Mouse (Mus musculus) frontal cortex, postnatal 36 days (tissue): ENCODE measurements around the gene Sbk2.
A peak's percentile ranks its signal among the peaks of the same experiment; 100 is the strongest.
"Not testable (repeated sequence)": the region's sequence is repeated elsewhere in the genome, so short reads cannot be mapped to it uniquely, and the experiment has no call there.

Experiments
- DNase-seq, 2 experiments: peaks; one replicate each; pipeline ENCODE4 v3.0.0; 2022; ENCODE audit warnings: low spot score in 2 of 2

Sbk2 gene

DNA sequence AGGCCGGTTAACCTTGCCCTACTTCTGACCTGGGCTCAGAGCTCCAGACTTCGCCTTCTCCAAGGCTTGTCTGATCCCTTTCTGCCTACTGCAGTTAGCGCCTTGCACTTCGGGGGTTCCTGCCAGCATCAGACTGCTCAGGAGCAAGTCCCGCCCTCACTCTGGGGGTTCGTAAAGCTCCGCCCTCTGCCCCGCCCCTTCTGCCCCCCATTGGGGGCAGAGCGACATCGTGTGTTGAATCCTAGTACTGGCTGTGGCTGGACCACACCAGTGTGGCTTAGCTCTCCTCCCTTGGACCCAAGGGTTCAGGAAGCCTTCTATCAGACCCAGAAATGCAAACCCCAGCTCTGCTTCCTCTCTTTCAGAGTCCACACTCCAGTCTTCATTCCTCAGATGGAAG is at the start of gene Sbk2:
Sbk2 (minus strand) TSS at position 135 of the 400 bp plus-strand sequence.
- peak; percentile 59 to 71 for DNase-seq

GRCm38 (mm10) chr7:5012681-5013513 is 48.7 kb upstream of the Sbk2 start:
- DNase-seq = no peak

- no peak for DNase-seq
Observed at GRCm38 (mm10) chr7:5008229-5008628, 44.0 kb upstream of the Sbk2 start.

GRCm38 (mm10) chr7:5002876-5003275 is 38.7 kb upstream of the Sbk2 start:
- DNase-seq = not testable (repeated sequence)

GRCm38 (mm10) chr7:4999876-5000275 is 35.7 kb upstream of the Sbk2 start:
- no peak for DNase-seq

DNA sequence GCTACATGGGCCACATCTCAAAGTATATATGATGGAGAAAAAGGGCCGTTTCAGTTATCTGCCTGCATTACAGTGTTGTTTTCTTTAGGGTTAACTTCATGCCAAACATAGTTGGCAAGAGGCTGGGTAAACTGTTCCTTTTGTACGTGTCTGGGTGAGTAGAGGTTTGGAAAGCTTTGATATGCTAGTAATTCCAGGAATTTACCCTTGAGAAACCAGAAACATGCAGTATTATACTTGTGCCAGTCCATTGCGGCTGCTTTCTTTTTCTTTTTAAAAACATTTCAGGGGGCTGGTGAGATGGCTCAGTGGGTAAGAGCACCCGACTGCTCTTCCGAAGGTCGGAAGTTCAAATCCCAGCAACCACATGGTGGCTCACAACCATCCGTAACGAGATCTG is 32.7 kb upstream of the Sbk2 start:
- no peak for DNase-seq

- peak; percentile 90 to 94 for DNase-seq
Observed at GRCm38 (mm10) chr7:4996003-4996895, 32.0 kb upstream of the Sbk2 start, which contains the start of gene Zfp579. Gene Zfp579, minus strand, starts transcription at chr7:4996158.

- no peak for DNase-seq
Observed at GRCm38 (mm10) chr7:4995268-4996002, 31.2 kb upstream of the Sbk2 start.

GRCm38 (mm10) chr7:4993999-4994788 is 30.0 kb upstream of the Sbk2 start:
- DNase-seq = no peak

DNA sequence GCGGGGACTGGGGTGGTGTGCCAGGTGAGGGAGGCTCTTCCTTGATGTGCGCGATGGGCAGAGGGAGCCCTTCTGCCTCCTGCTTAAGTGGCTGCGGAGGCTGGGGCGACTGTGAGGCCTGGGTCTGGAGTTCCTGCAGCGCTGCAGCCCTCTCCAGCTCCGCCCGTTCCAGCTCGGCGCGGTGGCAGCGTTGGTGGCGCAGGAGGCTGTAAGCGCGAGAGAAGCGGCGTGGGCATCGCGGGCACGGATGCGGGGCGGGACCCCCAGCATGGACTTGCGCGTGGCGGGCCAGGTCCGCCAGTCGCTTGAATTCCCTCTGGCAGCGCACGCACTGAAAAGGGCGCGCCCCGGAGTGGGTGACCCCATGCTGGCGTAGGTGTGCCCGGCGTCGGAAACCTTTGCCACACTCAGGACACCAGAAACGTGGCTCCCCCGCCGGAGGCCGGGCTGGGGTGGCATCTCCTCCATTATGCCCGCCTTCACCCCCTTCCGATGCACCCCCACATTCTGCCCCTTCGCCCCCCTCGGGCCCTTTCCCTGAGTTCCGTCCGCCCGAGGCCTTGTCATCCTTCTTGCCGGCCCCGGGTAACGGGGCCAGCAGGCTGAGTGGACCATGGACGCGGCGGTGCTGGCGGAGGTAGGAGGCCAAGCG is 29.3 kb upstream of the Sbk2 start:
- no peak for DNase-seq

GRCm38 (mm10) chr7:4988250-4988649 is 24.0 kb upstream of the Sbk2 start:
- DNase-seq = no peak

DNA sequence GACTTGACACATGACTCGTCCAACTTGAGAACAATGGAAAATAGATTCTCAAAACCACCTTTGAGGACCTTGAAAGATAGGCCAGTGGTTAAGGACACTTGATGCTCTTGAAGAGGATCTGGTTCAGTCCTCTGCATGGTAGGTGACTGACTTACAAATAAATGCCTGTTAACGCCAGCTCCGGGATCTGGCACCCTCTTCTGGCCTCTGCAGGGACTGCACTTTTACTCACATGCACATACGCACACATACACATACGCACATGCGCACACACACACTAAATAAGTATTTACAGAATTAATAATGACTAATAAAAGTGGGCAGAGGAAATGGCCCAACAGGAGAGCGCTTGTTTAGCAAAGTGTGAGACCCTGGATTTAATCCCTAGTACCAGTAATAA is 12.6 kb upstream of the Sbk2 start:
- no peak for DNase-seq

- no peak for DNase-seq
Observed at GRCm38 (mm10) chr7:4975455-4975854, 11.2 kb upstream of the Sbk2 start.

DNA sequence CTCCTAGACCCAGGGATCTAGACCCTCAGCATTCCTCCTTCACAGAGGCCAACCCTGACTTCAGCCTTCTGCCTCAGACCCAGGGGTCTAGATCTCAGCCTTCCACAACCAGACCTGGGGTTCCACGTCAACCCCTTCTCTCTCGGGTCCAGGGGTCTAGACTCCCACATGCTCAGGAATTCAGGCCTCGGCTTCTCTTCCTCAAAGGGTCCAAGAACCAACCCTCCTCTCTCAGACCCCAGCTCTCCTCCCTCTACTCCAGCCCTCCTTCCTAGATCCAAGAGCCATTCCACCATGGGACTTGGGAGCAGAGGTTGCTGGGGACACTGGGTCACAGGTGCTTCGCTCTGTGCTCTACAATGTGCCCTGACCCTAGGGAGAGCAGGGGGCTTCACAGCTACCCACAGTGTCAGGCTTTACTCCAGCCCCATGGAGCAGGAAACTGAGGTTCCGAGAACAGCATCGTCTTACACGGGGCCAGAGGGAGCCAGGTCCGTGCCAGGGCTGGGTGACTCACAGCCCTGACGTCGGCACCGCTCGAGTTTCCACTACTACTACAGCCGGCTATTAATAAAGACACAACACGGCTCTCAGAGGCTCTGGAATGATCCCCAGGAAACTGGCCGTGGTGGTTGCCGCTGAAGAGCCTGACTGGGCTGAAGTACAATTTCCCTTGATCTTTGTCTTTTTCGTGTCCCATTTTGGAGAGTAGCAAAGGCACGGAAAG is 8.3 kb upstream of the Sbk2 start:
- DNase-seq = no peak

DNA sequence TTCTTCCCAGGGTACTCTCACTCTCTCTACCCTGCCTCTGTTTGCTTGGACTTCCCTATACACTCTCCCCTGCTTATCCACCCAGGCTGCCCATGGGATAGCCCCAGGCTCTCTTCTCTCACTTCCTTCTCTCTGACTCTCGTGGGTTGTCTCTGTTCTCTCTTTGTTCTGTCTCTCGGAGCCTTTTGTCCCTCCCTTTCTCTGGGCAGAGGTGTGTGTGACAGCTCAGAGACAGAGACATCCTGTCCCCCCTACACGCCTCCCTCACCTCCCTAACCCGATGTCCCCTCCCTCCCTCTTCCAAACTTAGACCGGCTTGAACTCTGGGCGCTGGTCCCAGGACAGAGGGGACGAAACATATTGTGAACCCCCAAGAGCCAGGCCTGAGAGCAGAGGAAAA is 7.5 kb upstream of the Sbk2 start:
- DNase-seq = no peak

DNA sequence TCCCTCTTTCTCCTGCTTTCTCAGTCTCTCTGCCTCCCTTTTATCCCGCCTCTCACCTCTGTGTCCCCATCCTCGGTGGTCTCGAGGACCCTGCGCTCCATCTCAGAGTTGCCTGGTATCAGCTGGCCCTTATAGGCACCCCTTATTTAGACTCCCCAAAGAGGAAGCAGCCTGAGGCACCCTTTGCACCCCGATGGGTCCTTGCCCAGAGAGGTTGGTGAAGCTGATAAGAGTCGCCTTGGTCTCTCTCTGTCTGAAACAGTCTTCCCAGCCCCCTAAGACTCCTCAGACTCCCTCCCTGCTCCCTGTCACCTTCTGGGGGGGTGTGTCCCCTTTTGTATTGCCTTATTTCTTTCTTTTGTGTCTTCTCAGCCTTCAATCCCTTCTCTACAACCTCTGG is 6.9 kb upstream of the Sbk2 start, which contains the start of gene Sbk3:
Sbk3 (minus strand) TSS at position 101 of the 400 bp plus-strand sequence.
- no peak for DNase-seq

DNA sequence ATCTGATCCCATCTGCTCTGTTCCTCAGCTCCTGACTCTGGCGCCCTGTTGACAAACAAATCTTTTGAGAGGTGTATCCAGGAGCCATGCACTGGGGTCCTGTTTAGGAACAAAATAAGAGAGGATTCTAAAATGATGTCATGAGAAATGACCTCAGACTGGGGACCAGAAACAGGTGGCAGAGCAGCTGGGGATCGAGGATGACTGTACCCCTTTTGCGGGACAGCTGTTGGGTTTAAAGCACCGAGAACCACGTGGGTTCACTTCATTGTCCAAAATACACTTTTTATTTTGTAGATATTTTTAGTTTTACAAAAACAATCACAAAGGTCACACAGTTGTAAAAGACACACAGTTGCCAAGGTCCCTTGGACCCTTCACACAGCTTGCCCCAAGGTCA is 782 bp upstream of the Sbk2 start:
- no peak for DNase-seq

- DNase-seq = no peak
Observed at GRCm38 (mm10) chr7:4963527-4963926, 679 bp downstream of the Sbk2 start.

DNA sequence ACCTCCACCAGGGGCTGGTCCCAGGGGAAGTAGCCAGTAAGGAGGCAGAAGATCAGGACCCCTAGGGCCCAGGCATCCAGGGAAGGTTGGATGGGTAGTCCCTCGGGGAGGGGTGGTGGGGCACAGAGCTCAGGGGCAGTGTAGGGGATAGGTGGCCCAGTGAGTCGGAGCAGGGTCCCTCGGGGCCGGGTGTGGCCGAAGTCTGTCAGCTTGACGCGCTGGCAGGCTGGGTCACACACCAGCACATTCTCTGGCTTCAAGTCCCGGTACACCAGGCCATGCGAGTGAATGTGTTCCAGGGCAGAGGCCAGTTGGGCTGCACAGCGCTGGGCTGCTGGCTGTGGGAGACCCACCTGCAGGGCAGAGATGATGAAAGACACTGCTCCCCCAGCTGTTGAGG is 6.8 kb downstream of the Sbk2 start:
- DNase-seq = no peak
